8 mouse cellular contexts compared by ENCODE assay signal in genomic region chr19:6127760-6128341, GRCm38 (mm10). TPM values are rescaled to one million over a fixed set of nuclear protein-coding genes. Genes with fewer than 3 reads are reported as not detected.
DNase-seq lines count a peak whose midpoint lies in the region; ATAC-seq and TF ChIP-seq lines count a peak whose summit lies in the region.

Gene Snx15, minus strand, starts transcription at chr19:6128304.

- H3K4me3 ChIP-seq in embryonic facial prominence, embryonic 13.5 days = peak within 1 kb of the TSS; percentile 59
- peak within 1 kb of the TSS; percentile 91 for H3K4me3 ChIP-seq in kidney, adult 2 months (ENCODE audit: insufficient read depth, low read depth, low read length)
- peak within 1 kb of the TSS; percentile 55 for H3K4me3 ChIP-seq in limb, embryonic 12.5 days (replicated peaks)
- H3K4me3 ChIP-seq in midbrain, embryonic 15.5 days = peak within 1 kb of the TSS; percentile 55
- peak within 1 kb of the TSS; percentile 67 for H3K4me3 ChIP-seq in spleen, adult 2 months (ENCODE audit: extremely low read depth, insufficient read depth, insufficient read length)

- TF ChIP-seq POLR2A in kidney, adult 2 months (IDR thresholded peaks at IDR 0.05; ENCODE audit: low read depth, low read length) = no peak
- peak; percentile 28; the same call in 1 of the 2 replicates for TF ChIP-seq POLR2A in spleen, adult 2 months (IDR thresholded peaks at IDR 0.05; ENCODE audit: low read depth, low read length)

- peak within 1 kb of the TSS; percentile 74 for H3K9ac ChIP-seq in embryonic facial prominence, embryonic 13.5 days
- peak within 1 kb of the TSS; percentile 74 for H3K9ac ChIP-seq in limb, embryonic 12.5 days (replicated peaks)
- H3K9ac ChIP-seq in midbrain, embryonic 15.5 days = peak within 1 kb of the TSS; percentile 67

- ATAC-seq in embryonic facial prominence, embryonic 13.5 days (ENCODE audit: insufficient number of reproducible peaks, insufficient read depth, low FRiP score, low TSS enrichment, low read depth) = peak; percentile 90
- ATAC-seq in limb, embryonic 12.5 days (ENCODE audit: insufficient number of reproducible peaks, insufficient read depth, low FRiP score, low TSS enrichment, low read depth) = peak; percentile 94
- peak; percentile 95 for ATAC-seq in midbrain, embryonic 15.5 days (replicated peaks)

- DNase-seq in 3134 (ENCODE audit: extremely low read depth, insufficient read length, low spot score) = peak; percentile 97
- peak; percentile 96 to 97 for DNase-seq in adrenal gland, postnatal 36 days
- peak; percentile 96 to 97 for DNase-seq in heart, adult 18-20 months
- peak; percentile 99 for DNase-seq in kidney, adult 2 months
- peak; percentile 93 to 96 for DNase-seq in spleen, adult 2 months (ENCODE audit: low read depth in 1 of 2, low spot score in 2 of 2)

- H3K9me3 ChIP-seq in embryonic facial prominence, embryonic 13.5 days = no peaks in the 10 kb centered on the region
- H3K9me3 ChIP-seq in limb, embryonic 12.5 days = no peaks in the 10 kb centered on the region
- H3K9me3 ChIP-seq in midbrain, embryonic 15.5 days = no peaks in the 10 kb centered on the region

- no peak for TF ChIP-seq CTCF in kidney, adult 2 months (conservative IDR thresholded peaks at IDR 0.05; ENCODE audit: insufficient read depth, insufficient read length, low read depth, low read length)
- TF ChIP-seq CTCF in spleen, adult 2 months (IDR thresholded peaks at IDR 0.05; ENCODE audit: extremely low read depth, insufficient read depth, insufficient read length, insufficient replicate concordance) = no peak

- peak within 1 kb of the TSS; percentile 94 for H3K27ac ChIP-seq in embryonic facial prominence, embryonic 13.5 days
- peak within 1 kb of the TSS; percentile 98 for H3K27ac ChIP-seq in kidney, adult 2 months (ENCODE audit: insufficient read depth, low read depth, low read length)
- H3K27ac ChIP-seq in limb, embryonic 12.5 days = peak within 1 kb of the TSS; percentile 89
- H3K27ac ChIP-seq in midbrain, embryonic 15.5 days = peak within 1 kb of the TSS; percentile 93
- H3K27ac ChIP-seq in spleen, adult 2 months (ENCODE audit: insufficient read depth, low read length) = peak within 1 kb of the TSS; percentile 94

- H3K36me3 ChIP-seq in embryonic facial prominence, embryonic 13.5 days = peaks cover 4% of the 10 kb centered on the region; the same call in 1 of the 2 replicates
- no peaks in the 10 kb centered on the region for H3K36me3 ChIP-seq in kidney, adult 2 months (ENCODE audit: control insufficient read depth, insufficient read depth, low read length)
- H3K36me3 ChIP-seq in limb, embryonic 12.5 days = peaks cover 5% of the 10 kb centered on the region; the same call in 1 of the 2 replicates
- H3K36me3 ChIP-seq in midbrain, embryonic 15.5 days (replicated peaks) = no peaks in the 10 kb centered on the region
- H3K36me3 ChIP-seq in spleen, adult 2 months (ENCODE audit: control insufficient read depth, insufficient read depth, low read length) = no peaks in the 10 kb centered on the region

- under 1% methylated on average over 32 of the region's 32 CpGs for WGBS in embryonic facial prominence, embryonic 13.5 days
- WGBS in kidney, adult 2 months = under 1% methylated on average over 32 of the region's 32 CpGs
- WGBS in limb, embryonic 12.5 days = under 1% methylated on average over 32 of the region's 32 CpGs
- under 1% methylated on average over 32 of the region's 32 CpGs for WGBS in midbrain, embryonic 15.5 days
- WGBS in spleen, adult 2 months = under 1% methylated on average over 32 of the region's 32 CpGs

- peaks cover 16% of the 10 kb centered on the region for H3K4me1 ChIP-seq in embryonic facial prominence, embryonic 13.5 days
- H3K4me1 ChIP-seq in kidney, adult 2 months (ENCODE audit: control insufficient read depth, insufficient read depth, low read length) = peaks cover 2% of the 10 kb centered on the region; the same call in 1 of the 2 replicates
- H3K4me1 ChIP-seq in limb, embryonic 12.5 days (replicated peaks) = 0 out of 2 replicates have a peak, but pooled peaks cover 2% of the 10 kb centered on the region
- H3K4me1 ChIP-seq in midbrain, embryonic 15.5 days = peaks cover 12% of the 10 kb centered on the region
- no peaks in the 10 kb centered on the region for H3K4me1 ChIP-seq in spleen, adult 2 months (ENCODE audit: control insufficient read depth, insufficient read depth, insufficient read length)

- peak within 1 kb of the TSS; percentile 61 for H3K4me2 ChIP-seq in embryonic facial prominence, embryonic 13.5 days
- H3K4me2 ChIP-seq in limb, embryonic 12.5 days = peak within 1 kb of the TSS; percentile 60
- H3K4me2 ChIP-seq in midbrain, embryonic 15.5 days = peak within 1 kb of the TSS; percentile 56

- H3K27me3 ChIP-seq in embryonic facial prominence, embryonic 13.5 days = no peaks in the 10 kb centered on the region
- H3K27me3 ChIP-seq in kidney, adult 2 months (replicated peaks; ENCODE audit: control insufficient read depth, insufficient read depth, low read length) = no peaks in the 10 kb centered on the region
- no peaks in the 10 kb centered on the region for H3K27me3 ChIP-seq in limb, embryonic 12.5 days
- no peaks in the 10 kb centered on the region for H3K27me3 ChIP-seq in midbrain, embryonic 15.5 days (replicated peaks)
- no peaks in the 10 kb centered on the region for H3K27me3 ChIP-seq in spleen, adult 2 months (ENCODE audit: control insufficient read depth, insufficient read depth, low read length)

RNA-seq across cellular contexts. Expression of gene Snx15, which starts in this region (rescaled TPM):
- total RNA-seq in adrenal gland, postnatal 36 days (2021) = 10 to 100 TPM; 29.0 to 29.2 TPM
- 38.0 and 38.3 TPM in 2 replicates for polyA plus RNA-seq in embryonic facial prominence, embryonic 13.5 days (2015; fragmentation: Nextera tagmentation; extraction: Ambion mirVana)
- total RNA-seq in heart, adult 18-20 months (2021) = 10 to 100 TPM; 13.9 to 15.2 TPM
- polyA plus RNA-seq in kidney, adult 2 months (2012; rRNA removed) = 28.7 and 35.0 TPM in 2 replicates
- polyA plus RNA-seq in limb, embryonic 12.5 days (2016; fragmentation: Nextera tagmentation; extraction: Ambion mirVana) = 33.1 and 33.2 TPM in 2 replicates
- 59.1 and 65.6 TPM in 2 replicates for polyA plus RNA-seq in midbrain, embryonic 15.5 days (2015; fragmentation: Nextera tagmentation; extraction: Ambion mirVana)
- 42.7 and 50.9 TPM in 2 replicates for polyA plus RNA-seq in spleen, adult 2 months (2012; rRNA removed)

Comparison
In these comparisons a context has a peak if more than half of its experiments do, and no peak if none do; other contexts are left out.
1. Peak in every context shown above with its lines: DNase-seq, ATAC-seq, H3K4me3 ChIP-seq and H3K27ac ChIP-seq.